Mouse (Mus musculus) embryonic fibroblast, embryonic 13.5 days (primary cell): ENCODE measurements around the gene Rnd2. TPM values are rescaled to one million over a fixed set of nuclear protein-coding genes. Genes with fewer than 3 reads are reported as not detected.

ENCODE experiments used
- H3K27ac ChIP-seq: 2 replicates; pipeline ENCODE4 v1.5.1; 2012; ENCODE audit warnings: low read length, control low read depth, inconsistent platforms; ENCODE audit not compliant: insufficient read depth
- H3K4me1 ChIP-seq: 2 replicates; pipeline ENCODE4 v1.6.1; 2011; ENCODE audit warnings: low read length; ENCODE audit not compliant: control insufficient read depth, insufficient read depth
- H3K4me3 ChIP-seq: 2 replicates; pipeline ENCODE4 v1.5.1; 2011; ENCODE audit warnings: mild to moderate bottlenecking, control low read depth, low read length; ENCODE audit not compliant: insufficient read depth
- CTCF ChIP-seq: IDR thresholded peaks from 2 replicates; pipeline ENCODE4 v1.5.1; 2011; ENCODE audit warnings: mild to moderate bottlenecking, control low read depth, low read length, moderate library complexity, borderline replicate concordance; ENCODE audit not compliant: insufficient read depth
- POLR2A ChIP-seq: IDR thresholded peaks from 2 replicates; pipeline ENCODE4 v1.6.1; 2011; ENCODE audit warnings: low read depth, mild to moderate bottlenecking, control low read depth, low read length, moderate library complexity
- polyA plus RNA-seq: library from polyadenylated mRNA; stranded (reverse); fragments of >200 nt; gene quantifications from 2 replicates; pipeline ENCODE4 v1.2.4, GENCODE M21; 2011; ENCODE audit warnings: low read depth; ENCODE audit not compliant: missing spikeins, insufficient read length

Rnd2 gene
- polyA plus RNA-seq, 1 experiment = 11.2 TPM

DNA sequence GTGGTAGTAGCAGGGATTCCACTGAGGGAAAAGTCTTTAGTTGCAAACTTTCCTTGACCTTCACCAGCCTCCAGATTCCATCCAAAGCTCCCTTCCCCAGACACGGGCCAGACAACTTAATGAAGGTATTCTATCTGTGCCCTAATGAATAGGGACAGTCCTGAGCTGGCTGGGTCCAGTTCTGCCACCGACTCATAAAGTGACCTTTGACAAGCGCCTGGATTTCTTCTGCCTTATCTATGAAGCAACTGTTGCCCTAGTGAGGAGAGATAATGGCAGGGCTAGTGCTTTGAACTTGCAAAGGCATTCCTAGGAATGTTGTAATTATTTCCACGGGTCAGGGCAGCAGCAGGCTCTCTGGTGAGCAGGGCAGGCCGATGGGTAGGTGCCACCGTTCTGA lies 16.1 kb downstream of the Rnd2 start:
- Histone ChIP-seq H3K27ac (no peak overlapping the region), H3K4me1 (no peaks in the 10 kb centered on the region), H3K4me3 (no peak overlapping the region)
- TF ChIP-seq POLR2A = no peak
- no peak for TF ChIP-seq CTCF

DNA sequence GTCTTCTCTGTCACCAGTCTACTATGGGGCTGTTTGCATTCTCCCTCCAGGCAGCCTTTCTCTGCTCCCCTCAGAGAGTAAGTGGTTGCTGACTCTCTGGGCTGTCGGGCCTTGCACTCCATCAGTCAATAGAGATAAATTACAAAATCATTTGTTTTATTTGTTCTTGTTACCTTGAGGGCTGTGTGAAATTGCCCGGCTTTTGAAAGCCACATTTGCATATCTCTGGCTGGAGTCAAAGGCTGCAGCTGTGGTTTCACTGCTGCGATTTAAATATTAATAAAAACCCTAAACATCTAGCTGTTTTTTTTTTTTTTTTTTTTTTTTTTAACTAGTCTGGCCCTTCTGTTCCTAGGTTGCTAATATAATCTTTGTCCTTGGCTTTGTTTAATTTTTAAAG lies 19.0 kb downstream of the Rnd2 start:
- no peak overlapping the region for H3K4me3 ChIP-seq
- no peaks in the 10 kb centered on the region for H3K4me1 ChIP-seq
- H3K27ac ChIP-seq = no peak overlapping the region
- TF ChIP-seq CTCF = no peak
- TF ChIP-seq POLR2A = no peak

DNA sequence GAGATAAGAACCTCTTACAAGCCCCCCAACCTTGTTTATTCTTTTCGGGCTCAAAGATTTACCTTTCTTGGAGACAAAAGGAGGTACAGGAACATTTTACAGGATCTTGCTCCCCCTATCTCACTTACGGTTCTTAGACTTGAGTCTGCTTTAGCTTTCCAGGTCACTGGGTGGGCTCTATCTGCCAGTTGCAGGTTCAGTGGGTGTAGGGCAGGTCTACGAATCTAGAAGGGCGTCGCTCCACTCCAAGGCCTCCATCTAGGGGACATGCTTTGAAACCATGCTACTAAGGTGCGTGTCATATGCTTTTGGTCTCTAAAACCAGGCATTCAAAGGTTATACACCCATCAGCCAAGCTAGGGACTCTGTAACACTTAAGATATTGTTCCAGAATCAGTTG lies 19.4 kb downstream of the Rnd2 start:
- Histone ChIP-seq H3K4me3 (no peak overlapping the region), H3K27ac (no peak overlapping the region), H3K4me1 (no peaks in the 10 kb centered on the region)
- TF ChIP-seq POLR2A = no peak
- no peak for TF ChIP-seq CTCF

DNA sequence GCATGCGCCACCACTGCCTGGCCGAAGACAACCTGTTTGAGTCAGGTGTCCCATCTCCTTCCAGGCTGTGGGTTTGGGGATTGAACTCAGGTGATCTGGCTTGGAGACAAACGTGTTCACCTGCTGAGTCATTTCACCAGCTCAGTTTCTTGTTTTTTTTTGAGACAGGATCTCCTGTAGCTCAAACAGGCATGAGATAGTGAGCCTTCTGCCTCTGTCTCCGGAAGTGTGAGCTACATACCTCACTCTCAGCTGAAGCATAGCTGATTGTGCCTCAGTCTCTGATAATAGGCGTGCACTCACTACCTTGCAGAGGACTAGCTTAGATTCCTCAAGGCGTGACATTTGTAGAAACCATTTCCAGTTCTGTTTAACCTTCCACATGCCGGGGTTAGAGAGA lies 20.0 kb downstream of the Rnd2 start:
- Histone ChIP-seq H3K4me1 (no peaks in the 10 kb centered on the region), H3K4me3 (no peak overlapping the region)
- no peak for TF ChIP-seq CTCF
- TF ChIP-seq POLR2A = no peak

DNA sequence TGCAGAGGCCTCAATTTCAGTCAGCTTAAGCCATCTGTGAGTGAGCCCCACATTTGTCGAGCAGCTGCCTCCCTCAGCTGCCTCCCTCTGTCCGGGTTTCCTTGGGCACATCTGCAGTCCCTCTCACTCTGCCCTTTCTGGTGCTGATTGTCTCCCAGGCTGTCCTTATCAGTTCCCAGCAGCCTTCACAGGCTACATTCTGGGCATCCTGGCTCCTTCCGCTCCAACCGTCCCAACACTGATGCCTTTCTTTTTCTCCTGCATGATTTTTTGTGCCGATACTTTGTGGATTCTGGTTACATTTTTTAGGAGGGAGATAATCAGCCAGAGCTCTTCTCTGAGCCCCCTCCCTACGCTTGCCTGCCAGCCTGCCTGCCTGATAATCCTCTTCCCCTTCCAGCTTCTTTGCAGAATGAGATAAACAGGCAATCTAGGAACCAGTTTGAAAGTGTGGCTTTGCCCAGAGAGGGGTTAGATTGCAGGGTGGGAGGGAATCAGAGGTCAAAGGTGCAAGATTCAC lies 20.8 kb downstream of the Rnd2 start:
- no peak overlapping the region for H3K4me3 ChIP-seq
- no peaks in the 10 kb centered on the region for H3K4me1 ChIP-seq
- H3K27ac ChIP-seq = no peak overlapping the region
- TF ChIP-seq POLR2A = no peak
- TF ChIP-seq CTCF = no peak

More for the DNA sequence above, 20.0 kb downstream of the Rnd2 start:
- no peak overlapping the region for H3K27ac ChIP-seq

DNA sequence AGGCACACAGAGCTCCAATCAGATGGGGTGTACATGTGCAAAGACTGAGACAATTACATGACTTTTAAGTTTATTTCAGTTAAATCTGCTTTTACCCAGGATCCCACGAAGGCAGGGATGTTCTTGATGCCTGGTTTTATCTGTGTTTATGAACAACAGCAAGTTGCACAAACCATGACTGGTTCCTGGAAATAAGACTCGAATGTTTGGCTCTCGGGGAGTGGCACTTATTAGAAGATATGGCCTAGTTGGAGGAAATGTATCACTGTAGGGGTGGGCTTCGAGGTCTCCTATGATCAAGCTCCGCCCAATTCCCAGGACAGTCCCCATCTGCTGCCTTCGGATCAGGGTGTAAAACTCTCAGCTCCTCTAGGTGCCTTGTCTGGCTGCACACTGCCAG lies 21.3 kb downstream of the Rnd2 start:
- H3K4me1 ChIP-seq = no peaks in the 10 kb centered on the region
- TF ChIP-seq CTCF (no peak), POLR2A (no peak)
- H3K4me3 ChIP-seq = no peak overlapping the region
- no peak overlapping the region for H3K27ac ChIP-seq

DNA sequence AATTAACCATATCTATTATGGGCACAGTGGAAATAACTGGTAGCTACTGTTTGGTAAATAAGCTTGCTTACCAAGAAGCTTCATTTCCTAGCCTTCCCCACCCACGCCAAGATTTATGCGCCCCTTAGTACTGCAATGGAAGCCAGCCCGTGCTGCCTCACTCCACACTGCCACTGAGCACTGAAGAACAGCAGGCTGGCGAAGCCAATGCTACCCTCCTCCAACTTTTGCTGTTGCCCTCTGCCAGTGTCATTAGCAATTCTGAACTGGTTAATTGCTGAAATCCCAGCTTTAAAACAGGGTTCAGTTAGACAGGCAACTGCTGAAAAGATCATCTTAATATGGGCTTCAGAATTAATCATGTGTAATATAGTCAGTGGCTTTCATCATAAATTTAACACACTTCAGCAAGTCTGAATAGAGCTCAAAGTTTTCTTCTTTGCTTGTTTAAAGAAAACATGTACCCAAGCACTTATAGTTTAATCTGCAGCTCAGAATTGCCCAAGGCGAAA lies 41.5 kb downstream of the Rnd2 start:
- Histone ChIP-seq H3K27ac (no peak overlapping the region), H3K4me1 (no peaks in the 10 kb centered on the region), H3K4me3 (no peak overlapping the region)
- no peak for TF ChIP-seq POLR2A
- TF ChIP-seq CTCF = no peak

DNA sequence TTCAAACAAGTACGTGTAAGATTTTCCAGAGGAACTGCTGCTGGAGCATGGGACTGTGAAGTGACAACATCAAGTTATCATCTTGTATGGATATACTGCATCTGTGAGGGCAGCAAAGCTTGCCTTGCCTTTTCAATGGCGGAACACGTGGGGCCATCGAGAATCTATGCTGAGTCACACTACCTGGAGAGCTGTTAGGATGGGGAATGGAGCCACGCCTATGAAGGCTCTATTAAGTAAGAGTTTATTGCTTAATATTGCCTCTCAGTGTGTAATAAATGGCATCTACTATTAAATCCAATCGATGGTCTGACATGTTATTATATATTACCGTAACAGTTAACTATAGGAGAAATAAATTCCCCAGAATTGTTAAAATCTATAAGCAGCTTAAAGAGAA lies 42.3 kb downstream of the Rnd2 start:
- no peak overlapping the region for H3K4me3 ChIP-seq
- TF ChIP-seq POLR2A = no peak
- TF ChIP-seq CTCF = no peak
- H3K4me1 ChIP-seq = no peaks in the 10 kb centered on the region
- no peak overlapping the region for H3K27ac ChIP-seq

DNA sequence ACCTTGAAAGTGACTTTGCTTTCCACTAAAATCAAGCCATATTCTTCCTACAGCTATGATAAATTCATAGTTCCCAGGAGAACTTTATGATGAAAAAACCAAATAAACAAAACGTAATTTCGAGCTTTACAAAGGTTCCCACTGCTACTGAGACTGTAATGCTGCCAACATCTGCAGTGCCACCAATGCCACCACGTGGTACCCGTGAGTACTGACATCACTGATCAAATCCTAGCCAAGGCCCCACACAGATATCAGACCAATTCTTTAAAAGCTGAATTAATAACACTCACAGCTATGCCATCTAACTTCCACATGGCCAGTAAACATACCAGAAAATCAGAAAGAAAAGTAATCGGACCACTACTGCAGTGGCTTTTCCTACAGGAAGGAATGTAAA lies 54.1 kb downstream of the Rnd2 start:
- TF ChIP-seq POLR2A (no peak), CTCF (no peak)
- no peak overlapping the region for H3K4me3 ChIP-seq
- no peaks in the 10 kb centered on the region for H3K4me1 ChIP-seq
- H3K27ac ChIP-seq = no peak overlapping the region

DNA sequence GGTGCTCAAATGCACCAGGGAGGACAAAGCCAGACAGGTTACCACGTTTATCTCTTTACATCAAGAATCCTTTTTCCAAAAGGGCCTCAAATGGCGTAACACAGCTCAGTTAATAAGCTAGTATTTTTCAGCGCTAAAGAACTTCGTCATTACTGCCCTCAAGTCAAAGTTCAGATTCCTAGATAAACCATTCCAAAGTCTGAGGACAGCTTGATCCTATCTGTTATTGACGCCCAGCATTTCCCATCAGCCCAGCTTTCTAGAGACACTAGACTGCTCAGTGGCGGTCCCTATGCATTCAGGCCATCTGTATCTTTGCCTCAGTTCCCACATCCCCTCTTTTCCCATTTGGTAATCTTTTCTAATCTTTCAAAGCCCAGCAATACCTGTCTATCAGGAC lies 54.6 kb downstream of the Rnd2 start:
- no peak overlapping the region for H3K27ac ChIP-seq
- TF ChIP-seq POLR2A = no peak
- TF ChIP-seq CTCF = no peak

More for the DNA sequence above, 54.6 kb downstream of the Rnd2 start:
- Histone ChIP-seq H3K4me3 (no peak overlapping the region), H3K4me1 (no peaks in the 10 kb centered on the region)

Other genes with a start within 250 kb of the Rnd2 start
- gene Ezh1, start 238.5 kb upstream of the Rnd2 start, polyA plus RNA-seq = 13.9 and 14.4 TPM in 2 replicates
- gene Ramp2, start 219.0 kb upstream of the Rnd2 start, polyA plus RNA-seq = 2.3 and 2.7 TPM in 2 replicates
- 99.4 and 135 TPM in 2 replicates for gene Vps25, start 211.3 kb upstream of the Rnd2 start, polyA plus RNA-seq
- gene Wnk4, start 204.4 kb upstream of the Rnd2 start, polyA plus RNA-seq = 1.8 and 2.0 TPM in 2 replicates
- gene Cntd1, start 186.0 kb upstream of the Rnd2 start, polyA plus RNA-seq = 0.87 and 1.0 TPM in 2 replicates
- gene Coa3, start 185.9 kb upstream of the Rnd2 start, polyA plus RNA-seq = 77.1 and 78.8 TPM in 2 replicates
- 77.3 and 86.3 TPM in 2 replicates for gene Becn1, start 162.7 kb upstream of the Rnd2 start, polyA plus RNA-seq
- 127 and 143 TPM in 2 replicates for gene Psme3, start 148.8 kb upstream of the Rnd2 start, polyA plus RNA-seq
- 1.3 and 1.7 TPM in 2 replicates for gene Aoc2, start 139.9 kb upstream of the Rnd2 start, polyA plus RNA-seq
- 2.7 and 4.2 TPM in 2 replicates for gene Aoc3, start 134.4 kb upstream of the Rnd2 start, polyA plus RNA-seq
- gene G6pc, start 97.4 kb upstream of the Rnd2 start, polyA plus RNA-seq = not detected in 2 replicates
- 4.4 and 11.3 TPM in 2 replicates for gene Aarsd1, start 47.4 kb upstream of the Rnd2 start, polyA plus RNA-seq
- gene Gm27029, start 40.2 kb upstream of the Rnd2 start, polyA plus RNA-seq = 12.6 and 14.7 TPM in 2 replicates
- gene Rundc1, start 39.9 kb upstream of the Rnd2 start, polyA plus RNA-seq = 8.0 and 10.1 TPM in 2 replicates
- gene Ptges3l, start 39.7 kb upstream of the Rnd2 start, polyA plus RNA-seq = 14.6 and 27.7 TPM in 2 replicates
- gene Rpl27, start 22.7 kb upstream of the Rnd2 start, polyA plus RNA-seq = 668 and 702 TPM in 2 replicates
- gene Ifi35, start 16.6 kb upstream of the Rnd2 start, polyA plus RNA-seq = 24.3 and 24.7 TPM in 2 replicates
- gene Vat1, start 1.2 kb downstream of the Rnd2 start, polyA plus RNA-seq = 218 and 264 TPM in 2 replicates
- 9.2 and 11.2 TPM in 2 replicates for gene Brca1, start 87.0 kb downstream of the Rnd2 start, polyA plus RNA-seq
- 126 and 209 TPM in 2 replicates for gene Nbr1, start 87.2 kb downstream of the Rnd2 start, polyA plus RNA-seq
- 13.3 and 15.6 TPM in 2 replicates for gene Tmem106a, start 117.2 kb downstream of the Rnd2 start, polyA plus RNA-seq
- not detected in 2 replicates for gene Gm11634, start 134.3 kb downstream of the Rnd2 start, polyA plus RNA-seq
- 10.8 and 18.1 TPM in 2 replicates for gene Rdm1, start 162.2 kb downstream of the Rnd2 start, polyA plus RNA-seq
- gene Arl4d, start 200.5 kb downstream of the Rnd2 start, polyA plus RNA-seq = 4.1 and 6.5 TPM in 2 replicates